Mouse (Mus musculus): Measurements from ENCODE around the gene Gm17428.
"Not testable (repeated sequence)": the region's sequence is repeated elsewhere in the genome, so short reads cannot be mapped to it uniquely, and the experiment has no call there.

Gm17428 gene

GRCm38 (mm10) chr14:54951587-54951986, 25.1 kb upstream of the Gm17428 start:
- no peak for DNase-seq (ENCODE audit: low spot score in 2 of 2)

GRCm38 (mm10) chr14:54953664-54954206, 23.0 kb upstream of the Gm17428 start:
- no peak for DNase-seq (ENCODE audit: low spot score in 2 of 2)

GRCm38 (mm10) chr14:54954474-54954873, 22.3 kb upstream of the Gm17428 start:
- no peak for DNase-seq (ENCODE audit: low spot score in 2 of 2)

- DNase-seq (ENCODE audit: low spot score in 2 of 2) = no peak
These were observed 21.3 kb upstream of the Gm17428 start for GRCm38 (mm10) chr14:54955481-54955880.

- DNase-seq (ENCODE audit: low spot score in 2 of 2) = no peak
These were observed 20.2 kb upstream of the Gm17428 start for GRCm38 (mm10) chr14:54956533-54956932.

GRCm38 (mm10) chr14:54958503-54958902, 18.2 kb upstream of the Gm17428 start:
- DNase-seq (ENCODE audit: low spot score in 2 of 2) = no peak

- DNase-seq (ENCODE audit: low spot score in 2 of 2) = no peak
These were observed 17.5 kb upstream of the Gm17428 start for GRCm38 (mm10) chr14:54959197-54959596.

GRCm38 (mm10) chr14:54959853-54960613, 16.7 kb upstream of the Gm17428 start:
- not testable (repeated sequence) for DNase-seq (ENCODE audit: low spot score in 2 of 2)

GRCm38 (mm10) chr14:54960769-54961168, 16.0 kb upstream of the Gm17428 start:
- no peak for DNase-seq (ENCODE audit: low spot score in 2 of 2)

GRCm38 (mm10) chr14:54961487-54961886, 15.2 kb upstream of the Gm17428 start:
- DNase-seq (ENCODE audit: low spot score in 2 of 2) = no peak

- no peak for DNase-seq (ENCODE audit: low spot score in 2 of 2)
These were observed 14.0 kb upstream of the Gm17428 start for GRCm38 (mm10) chr14:54962714-54963113.

GRCm38 (mm10) chr14:54963727-54964126, 13.0 kb upstream of the Gm17428 start:
- no peak for DNase-seq (ENCODE audit: low spot score in 2 of 2)

- DNase-seq (ENCODE audit: low spot score in 2 of 2) = no peak
These were observed 11.7 kb upstream of the Gm17428 start for GRCm38 (mm10) chr14:54965044-54965443.

GRCm38 (mm10) chr14:54965631-54966030, 11.1 kb upstream of the Gm17428 start:
- no peak for DNase-seq (ENCODE audit: low spot score in 2 of 2)

- no peak for DNase-seq (ENCODE audit: low spot score in 2 of 2)
These were observed 10.3 kb upstream of the Gm17428 start, which contains the start of gene Myh6 for GRCm38 (mm10) chr14:54966320-54966977. Gene Myh6 (minus strand): TSS chr14:54966927.

- no peak for DNase-seq (ENCODE audit: low spot score in 2 of 2)
These were observed 8.9 kb upstream of the Gm17428 start for GRCm38 (mm10) chr14:54967874-54968273.

- no peak for DNase-seq (ENCODE audit: low spot score in 2 of 2)
These were observed 8.4 kb upstream of the Gm17428 start for GRCm38 (mm10) chr14:54968344-54968743.

GRCm38 (mm10) chr14:54972786-54973185, 3.9 kb upstream of the Gm17428 start:
- not testable (repeated sequence) for DNase-seq (ENCODE audit: low spot score in 2 of 2)

GRCm38 (mm10) chr14:54974068-54974791, 2.5 kb upstream of the Gm17428 start:
- DNase-seq (ENCODE audit: low spot score in 2 of 2) = peak; percentile 47 to 55

- no peak for DNase-seq (ENCODE audit: low spot score in 2 of 2)
These were observed 1.9 kb downstream of the Gm17428 start for GRCm38 (mm10) chr14:54978664-54979063.

- no peak for DNase-seq (ENCODE audit: low spot score in 2 of 2)
These were observed 5.2 kb downstream of the Gm17428 start for GRCm38 (mm10) chr14:54981934-54982333.

- DNase-seq (ENCODE audit: low spot score in 2 of 2) = not testable (repeated sequence)
These were observed 11.7 kb downstream of the Gm17428 start for GRCm38 (mm10) chr14:54988350-54988874.

Data from frontal cortex, postnatal 10 days (tissue).